Mouse (Mus musculus) layer of hippocampus, postnatal 14 days (tissue): ENCODE measurements at regions not wholly inside any gene's neighbourhood (a gene's known extent, or its start where the extent isn't known, plus 50 kb on each side); places are given as distances from the start of the nearest gene placed in this dataset.
A peak's percentile ranks its signal among the peaks of the same experiment; 100 is the strongest.

ENCODE experiments used
- DNase-seq, 2 experiments: peaks; one replicate each; pipeline ENCODE4 v3.0.0; 2021 to 2022; ENCODE audit warnings: low spot score in 2 of 2, mixed read lengths in 1 of 2

DNA sequence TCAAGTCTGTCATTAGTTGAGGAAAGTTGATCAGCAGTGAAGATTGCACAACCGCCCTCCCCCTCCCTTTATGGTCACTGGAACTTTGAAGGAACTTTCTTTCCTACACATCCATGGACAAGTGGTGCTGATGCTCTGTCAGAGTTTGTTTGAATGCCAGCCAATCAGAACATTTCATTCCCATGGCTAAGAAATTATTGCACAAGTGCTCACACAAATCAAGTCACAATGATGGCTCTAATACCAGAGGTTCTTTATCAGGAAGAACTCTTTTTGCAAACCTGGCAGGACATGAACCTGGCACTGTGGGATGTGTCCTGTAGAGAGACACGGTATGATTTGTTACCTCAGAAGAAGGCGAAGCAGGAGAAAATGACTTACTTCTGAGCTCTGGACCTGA lies 54.3 kb upstream of the Spry2 start:
- no peak for DNase-seq

DNA sequence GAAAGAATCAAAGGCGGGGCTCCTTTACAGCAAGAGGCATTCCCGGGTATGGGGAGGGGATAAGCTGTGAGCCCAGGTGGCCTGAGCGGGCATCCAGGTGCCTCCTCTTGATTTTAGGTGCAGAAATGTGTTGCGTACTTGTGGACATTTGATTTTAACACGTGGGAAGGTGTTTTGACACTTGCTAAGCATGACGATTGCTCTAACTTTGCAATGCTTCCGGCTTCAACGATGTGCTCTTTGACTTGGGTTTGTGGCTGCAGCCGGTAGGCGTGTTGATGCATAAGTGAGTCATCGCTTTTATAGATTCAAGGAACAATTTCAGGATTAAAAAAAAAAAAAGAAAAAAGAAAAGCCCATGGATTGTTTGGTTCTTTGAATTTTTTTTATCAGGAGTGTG lies 58.5 kb upstream of the Spry2 start:
- DNase-seq: no peak

DNA sequence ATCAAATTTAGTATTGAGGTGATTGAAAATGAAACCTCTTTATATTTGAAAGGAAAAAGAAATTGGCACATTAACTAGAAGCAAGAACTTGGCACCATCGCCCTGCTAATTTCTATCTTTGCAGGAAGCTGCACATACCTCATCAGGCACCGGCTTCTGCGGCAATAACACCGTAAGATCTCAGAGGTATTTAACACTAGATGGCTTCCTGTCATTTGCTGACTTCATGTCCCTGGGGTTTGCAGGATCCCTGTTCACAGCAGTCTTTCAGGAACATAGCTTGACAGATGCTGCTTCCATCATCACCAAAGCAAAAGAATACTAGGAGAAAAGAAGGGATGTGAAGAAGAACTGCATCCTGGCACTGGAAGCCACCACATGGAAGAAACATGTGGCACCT lies 60.2 kb upstream of the Spry2 start:
- DNase-seq: no peak

DNA sequence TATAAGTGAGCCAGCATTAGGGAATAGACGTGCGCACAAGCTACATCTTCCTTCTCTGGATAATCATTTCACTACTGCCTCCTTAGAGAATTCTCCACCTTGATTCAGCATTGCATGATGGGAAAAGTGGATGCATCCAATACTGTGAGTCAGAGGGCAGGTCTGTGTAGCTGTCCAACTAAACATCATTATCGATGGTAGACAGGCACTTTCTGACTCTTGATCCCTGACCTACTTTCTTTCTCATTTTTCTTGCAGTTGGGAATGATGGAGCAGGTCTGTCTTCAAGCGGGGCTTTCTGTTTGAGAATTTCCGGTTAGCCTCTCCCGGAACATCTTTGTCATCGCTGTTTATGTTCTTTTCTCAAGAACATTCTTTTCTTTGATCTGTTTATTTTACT lies 61.4 kb upstream of the Spry2 start:
- DNase-seq: no peak

DNA sequence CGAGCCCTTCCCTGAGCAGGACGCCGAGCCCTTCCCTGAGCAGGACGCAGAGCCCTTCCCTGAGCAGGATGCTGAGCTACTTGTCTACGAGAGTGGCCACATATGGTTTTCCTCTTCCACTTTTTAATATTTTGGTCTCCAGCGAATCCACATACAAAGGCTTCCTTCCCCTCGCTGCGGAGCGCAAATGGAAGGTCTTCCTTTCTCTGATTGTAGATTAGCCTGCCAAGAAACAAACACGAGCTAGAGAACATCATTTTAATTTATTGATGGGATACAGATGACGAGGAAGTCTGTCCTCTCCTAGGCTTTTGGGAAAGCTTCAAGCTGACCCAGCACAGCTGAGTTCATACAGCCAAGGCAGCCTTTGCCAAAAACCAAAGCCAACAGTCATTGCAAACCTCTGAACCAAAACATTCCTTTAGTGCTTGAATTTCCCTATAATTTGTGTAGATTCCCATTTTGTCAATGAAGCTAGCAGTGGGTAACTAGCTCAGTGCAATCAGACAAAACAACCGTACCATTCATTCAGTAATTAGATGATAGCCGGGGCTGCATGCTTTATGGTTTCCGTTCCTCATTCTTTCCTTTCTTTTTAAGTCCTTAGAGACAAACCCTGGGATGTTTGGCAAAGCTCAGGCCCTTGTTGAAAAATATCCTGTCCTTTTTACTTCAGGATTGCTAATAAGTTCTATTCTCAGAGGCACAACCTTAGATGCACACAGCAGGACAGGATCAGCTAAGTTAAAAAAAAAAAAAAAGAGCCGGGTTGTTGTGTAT lies 83.1 kb upstream of the Spry2 start:
- DNase-seq: no peak

DNA sequence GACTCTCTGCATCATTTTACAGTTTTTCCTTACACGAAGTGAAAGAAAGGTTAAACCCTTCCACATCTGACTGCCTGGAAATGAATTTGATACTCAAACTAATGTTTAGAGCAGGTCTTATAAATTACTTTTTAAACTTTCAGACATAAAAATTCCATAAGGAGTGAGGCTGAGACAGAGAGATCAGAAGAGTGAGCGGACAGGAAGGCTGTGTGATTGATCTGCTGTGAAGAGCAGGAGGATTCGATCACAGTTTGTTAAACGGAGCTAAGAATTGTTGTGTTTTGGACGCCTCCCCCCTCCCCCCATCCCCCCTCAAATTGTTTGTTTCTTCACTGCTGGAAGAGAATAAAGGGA lies 83.7 kb upstream of the Spry2 start:
- no peak for DNase-seq

DNA sequence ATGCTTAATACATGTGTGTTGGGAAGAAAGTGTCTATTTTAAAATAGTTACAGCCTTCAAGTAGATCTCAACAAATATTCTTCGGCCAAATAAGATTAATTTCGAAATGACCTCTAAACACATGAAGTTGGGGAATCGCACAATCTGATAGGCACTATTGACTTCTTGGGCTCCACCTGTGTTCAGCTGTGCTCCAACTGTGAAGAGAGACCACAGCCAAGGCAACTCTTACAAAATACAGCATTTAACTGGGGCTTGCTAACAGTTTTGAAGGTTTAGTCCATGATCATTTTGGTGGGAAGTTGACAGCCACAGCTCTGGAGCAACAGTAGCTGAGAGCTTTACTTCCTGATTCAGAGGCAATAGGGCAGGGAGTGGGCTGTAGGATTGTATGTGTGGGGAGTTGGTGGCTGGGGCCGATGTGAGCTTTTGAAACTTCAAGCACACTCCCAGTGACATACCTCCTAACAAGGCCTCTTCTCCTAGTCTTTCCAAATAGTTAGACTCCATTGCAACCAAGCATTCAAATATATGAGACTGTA lies 90.8 kb upstream of the Spry2 start:
- no peak for DNase-seq

DNA sequence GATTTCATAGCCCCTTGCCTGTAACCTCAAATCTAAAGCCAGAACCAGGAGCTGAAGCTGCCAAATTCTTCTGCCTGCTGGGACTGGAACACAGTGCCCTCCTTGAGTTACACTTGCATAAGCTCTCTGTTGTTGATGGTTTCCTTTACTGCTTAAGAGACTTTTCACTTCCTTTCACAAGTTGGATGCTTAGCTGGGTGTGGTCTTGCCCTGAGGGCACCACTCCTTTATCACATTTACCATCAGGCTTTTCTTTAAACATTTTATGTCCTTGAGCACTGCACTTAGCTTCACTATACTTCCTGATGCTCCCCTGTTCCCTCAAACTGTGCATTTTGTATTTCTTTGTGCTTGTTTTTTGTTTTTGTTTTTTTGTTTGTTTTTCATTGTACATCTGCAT lies 92.1 kb upstream of the Spry2 start:
- DNase-seq: no peak

DNA sequence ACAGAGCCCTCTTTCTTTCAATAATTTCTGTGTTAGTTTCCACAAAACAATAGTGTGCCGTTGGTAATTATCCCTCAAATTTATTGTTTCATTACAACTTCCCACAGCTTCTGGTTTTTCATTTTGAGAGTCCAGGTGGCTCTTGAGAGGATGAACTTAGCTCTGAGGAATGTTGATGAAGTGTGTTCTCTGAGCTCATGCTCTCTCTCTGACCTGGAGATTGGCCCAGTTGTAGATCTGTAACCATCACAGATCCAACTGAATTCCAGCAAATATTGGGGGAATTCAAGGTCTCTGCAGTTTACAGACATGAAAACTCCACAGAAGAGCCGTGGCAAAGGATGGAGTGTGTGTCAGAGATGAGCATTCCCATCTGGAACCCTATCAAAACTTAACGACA lies 96.5 kb upstream of the Spry2 start:
- no peak for DNase-seq

DNA sequence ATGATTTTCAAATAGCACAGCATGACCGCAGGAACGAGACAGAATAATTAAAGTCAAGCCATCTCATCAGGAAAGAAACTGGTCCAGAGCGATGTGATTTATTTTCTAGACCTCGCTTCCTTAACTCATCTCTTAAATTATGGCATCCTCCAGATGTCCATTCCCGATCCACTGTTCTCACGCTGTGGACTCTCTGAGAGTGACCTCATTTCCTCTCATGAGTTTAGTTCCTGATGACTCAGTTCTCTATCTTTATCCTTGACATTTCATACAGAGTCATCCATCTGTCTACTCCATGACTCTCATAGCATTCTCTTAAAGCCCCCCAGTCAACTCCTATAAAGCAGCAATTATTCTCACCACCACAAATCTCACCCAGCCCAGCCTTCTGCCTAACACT lies 103.2 kb upstream of the Spry2 start:
- DNase-seq: no peak

DNA sequence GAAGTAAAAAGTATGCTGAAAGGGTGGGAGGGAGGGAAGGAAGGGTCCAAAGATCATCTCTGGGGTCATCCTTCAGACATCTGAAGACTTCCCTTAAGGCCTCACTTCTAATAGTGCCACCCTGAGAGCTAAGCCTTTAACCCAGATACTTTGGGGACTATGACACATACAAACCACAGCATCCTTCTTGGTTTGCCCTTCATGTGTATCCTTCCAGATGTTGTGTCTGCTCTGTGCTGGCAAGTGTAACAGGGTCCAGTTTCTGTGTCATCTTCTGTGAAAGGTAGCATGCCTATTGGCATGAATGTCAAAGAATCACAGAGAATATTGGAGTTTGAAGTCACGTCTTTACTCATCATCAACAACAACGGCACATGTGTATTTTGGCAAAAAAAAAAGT lies 98.2 kb upstream of the Trim52 start:
- no peak for DNase-seq

DNA sequence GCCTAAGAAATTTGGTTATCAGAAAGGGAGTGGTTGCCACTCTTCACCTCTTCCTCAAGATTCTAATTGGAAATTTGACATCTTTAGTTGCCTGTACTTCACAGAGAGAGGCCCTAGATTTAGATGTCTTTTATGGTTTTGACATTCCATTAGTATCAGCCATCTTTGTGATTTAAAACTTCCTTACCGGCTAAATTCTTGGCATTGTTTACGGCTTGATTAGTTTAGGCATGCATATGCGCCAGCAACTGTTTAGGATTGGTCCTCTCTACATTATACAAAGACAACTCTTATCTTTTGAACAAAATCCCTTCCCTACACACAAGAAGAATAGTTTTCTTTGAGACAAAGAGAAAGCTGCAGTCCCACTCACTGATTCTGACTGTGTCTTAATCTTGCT lies 97.0 kb upstream of the Trim52 start:
- no peak for DNase-seq

DNA sequence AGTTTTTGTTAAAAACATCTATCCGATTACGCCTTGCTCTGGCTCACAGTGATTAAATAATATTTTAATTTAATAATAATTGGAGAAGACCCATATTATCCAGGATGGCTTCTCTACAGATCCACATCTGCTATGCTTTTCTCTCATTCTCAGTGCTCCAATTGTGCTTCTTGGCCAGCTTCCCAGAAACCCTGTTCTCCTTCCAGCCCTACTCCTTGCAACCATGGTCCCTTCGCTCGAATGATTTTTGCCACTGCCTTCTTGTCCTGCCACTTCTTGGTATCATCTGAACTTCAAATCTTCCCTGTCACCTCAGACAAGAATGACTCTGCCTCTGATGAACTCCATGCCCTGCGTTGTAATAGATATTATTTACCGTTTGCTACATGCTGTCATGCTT lies 95.0 kb upstream of the Trim52 start:
- DNase-seq: peak in 1 of 2 experiments; percentile 3

DNA sequence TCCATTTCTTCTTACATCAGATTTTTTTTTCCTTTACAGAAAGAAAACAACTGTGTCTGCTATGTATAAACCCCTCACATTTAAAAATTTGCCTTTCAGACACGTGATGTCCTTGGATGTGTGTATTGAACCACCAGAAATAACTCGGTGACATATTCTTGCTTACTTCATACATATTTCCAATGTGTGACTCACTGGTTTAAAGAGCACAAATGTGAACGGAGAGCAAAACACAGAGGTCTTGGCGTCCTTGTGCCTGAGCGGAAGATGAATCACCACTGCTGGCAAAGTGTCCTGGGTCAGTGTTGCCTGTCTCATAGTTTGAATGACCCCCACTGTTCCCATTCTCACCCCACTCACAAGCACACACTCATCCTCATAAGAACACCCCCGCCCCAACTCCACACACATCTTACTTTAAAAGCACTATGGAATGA lies 94.0 kb upstream of the Trim52 start:
- DNase-seq: peak; percentile 2 to 3

DNA sequence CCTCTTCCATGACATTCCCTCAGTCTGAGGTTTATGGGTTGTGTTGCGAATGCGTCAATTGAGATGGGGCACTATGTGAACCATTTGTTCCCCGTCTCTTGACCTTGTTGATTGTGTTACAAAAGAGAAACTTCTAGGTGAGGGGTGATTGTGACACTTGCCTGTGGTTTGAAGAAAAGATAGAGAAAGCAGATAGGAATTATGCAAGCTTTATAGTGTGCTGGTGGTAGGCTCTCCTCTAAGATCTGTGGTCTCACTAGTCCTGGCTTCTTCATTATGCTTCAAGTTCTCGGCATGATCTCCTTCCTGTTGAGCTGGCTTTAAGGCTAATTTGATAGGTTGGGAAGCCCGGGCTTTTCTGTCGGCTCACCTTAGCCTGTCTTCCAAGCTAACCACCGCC lies 83.2 kb upstream of the Trim52 start:
- DNase-seq: no peak

DNA sequence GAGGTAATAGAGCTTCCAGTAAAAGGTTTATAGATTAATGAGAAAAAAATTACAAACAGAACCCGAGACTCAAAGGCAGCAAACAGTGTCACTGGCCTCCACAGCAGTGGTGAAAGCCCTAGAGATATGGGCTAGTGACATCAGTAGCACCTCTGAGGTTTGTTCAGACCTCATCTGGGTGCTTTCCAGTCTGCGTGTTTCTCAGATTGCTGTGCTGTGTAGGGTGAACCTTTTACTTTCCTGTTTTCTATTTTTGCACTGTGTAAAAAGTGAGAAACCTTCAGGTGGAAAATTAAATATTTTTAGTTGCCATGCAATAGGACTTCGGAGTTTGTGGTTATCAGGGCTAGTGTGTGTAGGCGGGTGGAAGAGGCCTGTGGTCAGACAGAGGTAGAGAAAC lies 79.2 kb upstream of the Trim52 start:
- DNase-seq: no peak

DNA sequence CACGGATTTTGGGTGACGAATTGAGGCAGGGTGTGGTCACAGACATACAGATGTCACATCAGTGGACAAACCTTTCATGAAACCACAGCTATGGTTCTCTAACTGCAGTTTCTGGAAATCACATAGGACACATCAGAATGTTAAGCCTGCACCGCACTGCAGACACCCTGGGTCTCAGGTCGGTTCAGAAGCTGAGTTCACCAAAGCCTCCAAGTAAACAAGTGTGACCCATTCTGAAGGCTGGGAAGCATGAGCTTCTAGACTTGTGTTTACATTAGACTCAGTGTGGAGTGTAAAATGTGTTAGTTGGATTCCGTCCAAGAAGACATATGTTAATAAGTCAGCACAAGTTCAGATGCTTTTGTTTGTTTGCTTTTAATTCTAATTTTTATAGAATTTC lies 78.3 kb upstream of the Trim52 start:
- DNase-seq: no peak

DNA sequence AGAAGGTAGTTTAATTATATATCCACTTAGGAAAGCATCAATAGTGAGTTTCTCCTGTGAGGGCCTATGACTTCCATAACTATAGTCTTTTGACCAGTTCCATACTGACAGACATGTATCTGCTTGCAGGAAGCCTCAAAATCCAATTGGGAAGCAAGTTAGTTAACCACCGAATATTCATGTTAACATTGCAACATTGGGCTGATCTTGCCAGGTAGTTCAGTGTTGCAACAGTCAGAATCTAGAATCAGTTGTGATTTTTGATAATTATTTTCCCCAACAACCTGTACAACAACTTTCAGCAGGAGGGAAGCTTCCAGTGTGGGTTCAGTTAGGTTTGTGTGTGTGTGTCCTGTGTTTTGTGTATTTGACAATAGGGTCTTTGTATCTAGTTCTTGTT lies 74.9 kb upstream of the Trim52 start:
- no peak for DNase-seq

DNA sequence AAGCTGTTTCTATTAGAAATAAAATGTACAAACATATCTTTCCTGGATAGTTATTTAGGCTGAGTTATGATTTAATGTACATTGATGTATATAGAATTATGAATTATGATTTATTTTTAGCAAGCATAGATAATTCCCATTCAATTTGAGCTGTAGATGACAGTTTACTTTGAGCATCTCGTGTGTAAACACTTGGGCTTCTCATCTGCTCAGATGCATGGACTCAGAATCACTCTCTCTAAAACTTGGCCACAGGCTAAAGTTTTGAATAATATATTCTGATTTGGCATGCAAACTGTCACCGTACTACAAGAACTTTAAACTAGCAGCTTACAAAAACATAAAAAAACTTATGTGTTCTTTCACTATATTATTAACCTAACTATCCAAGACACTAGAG lies 72.2 kb upstream of the Trim52 start:
- no peak for DNase-seq

DNA sequence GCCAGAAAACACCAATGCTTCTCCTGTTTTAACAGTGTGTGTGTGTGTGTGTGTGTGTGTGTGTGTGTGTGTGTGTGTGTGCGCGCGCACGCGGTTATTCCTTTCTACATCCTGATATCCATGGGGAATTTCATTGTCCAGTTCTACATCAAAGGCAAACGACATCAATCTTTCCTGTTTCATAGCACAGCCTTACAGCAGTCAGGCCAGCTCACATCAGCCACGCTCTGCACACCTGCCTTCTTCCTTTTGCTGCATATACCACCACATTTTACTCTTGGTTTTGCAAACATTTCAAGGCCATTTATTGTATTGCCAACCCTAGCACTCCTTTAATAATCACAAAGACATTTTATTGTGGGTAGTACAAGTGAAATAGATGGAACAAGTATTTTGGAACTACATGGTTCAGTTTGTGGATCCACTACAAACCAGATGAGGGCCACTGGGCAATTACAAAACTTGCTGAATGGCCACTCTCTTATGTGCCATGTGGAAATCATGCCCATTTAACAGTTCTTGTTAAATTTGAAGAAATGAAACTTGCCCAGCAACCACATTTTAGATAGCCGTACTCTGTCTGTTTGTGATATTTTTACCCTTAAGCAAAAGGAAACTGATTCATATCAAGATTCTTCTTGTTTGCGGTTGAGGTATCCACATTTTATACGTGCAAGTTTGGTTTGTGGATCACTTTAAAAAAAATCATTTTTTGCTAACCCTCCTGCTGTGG lies 70.9 kb upstream of the Trim52 start:
- no peak for DNase-seq

DNA sequence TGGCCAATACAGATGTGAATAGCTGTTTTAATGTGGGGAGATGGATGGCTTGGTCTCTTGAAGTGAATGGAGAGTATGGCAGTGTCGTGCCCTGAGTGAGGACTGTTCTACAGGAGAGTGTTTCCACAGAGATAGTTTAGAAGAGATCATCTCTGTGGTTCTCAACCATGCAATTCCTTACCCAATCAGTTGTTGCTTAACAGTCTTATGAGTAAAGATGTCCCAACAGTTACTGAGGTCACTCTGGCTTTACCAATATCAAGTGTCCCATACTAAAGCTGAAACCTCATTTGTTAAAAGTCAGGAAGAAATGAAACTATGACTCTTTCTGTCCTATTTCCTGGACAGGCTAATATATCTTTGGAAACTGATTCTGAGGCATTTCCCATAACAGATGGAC lies 61.7 kb upstream of the Trim52 start:
- no peak for DNase-seq

DNA sequence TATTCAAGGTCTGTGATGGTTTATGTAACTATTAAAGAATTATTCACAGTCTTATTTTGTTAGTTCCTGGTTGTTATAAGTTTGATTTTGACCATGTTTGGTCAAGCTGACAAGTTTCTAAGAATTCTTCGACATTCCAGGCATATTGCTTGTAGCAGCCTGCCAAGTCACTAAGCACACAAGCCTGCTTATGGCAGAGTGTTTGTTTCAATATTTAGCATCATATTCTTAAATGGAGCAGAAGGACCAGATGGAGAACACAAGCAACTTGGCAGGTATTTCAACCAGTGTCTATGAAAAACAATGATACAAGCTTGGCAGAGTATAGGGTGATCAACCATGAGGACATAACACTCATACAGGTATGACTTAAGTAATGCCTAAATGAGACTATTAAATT lies 55.8 kb upstream of the Trim52 start:
- peak in 1 of 2 experiments; percentile 29 for DNase-seq
